Mouse (Mus musculus): ENCODE measurements at regions not wholly inside any gene's neighbourhood (a gene's known extent, or its start where the extent isn't known, plus 50 kb on each side); places are given as distances from the start of the nearest gene placed in this dataset.
"Not testable (repeated sequence)": the region's sequence is repeated elsewhere in the genome, so short reads cannot be mapped to it uniquely, and the experiment has no call there.

- Histone ChIP-seq H3K9ac (peak overlapping the region; percentile 61), H3K9me3 (ENCODE audit: low read depth, low read length) (no peaks in the 10 kb centered on the region), H3K4me1 (ENCODE audit: insufficient read depth) (no peaks in the 10 kb centered on the region), H3K27ac (ENCODE audit: low read depth) (no peak overlapping the region; the same call in 1 of the 2 replicates), H3K4me3 (ENCODE audit: low read depth, low read length) (peak overlapping the region; percentile 55), H3K27me3 (ENCODE audit: insufficient read depth, low read length) (no peaks in the 10 kb centered on the region), H3K4me2 (peak overlapping the region; percentile 64), H3K36me3 (ENCODE audit: insufficient read depth) (no peaks in the 10 kb centered on the region)
- ATAC-seq (ENCODE audit: insufficient read depth) (peak; percentile 100), DNase-seq (peak; percentile 94)
- no peak for TF ChIP-seq CTCF (IDR thresholded peaks at IDR 0.05; ENCODE audit: low read depth)
- under 1% methylated on average over 22 of the region's 22 CpGs for WGBS
Observed at GRCm38 (mm10) chr5:109866337-109867126, 56.7 kb upstream of the Gm15446 start.

GRCm38 (mm10) chr5:109867221-109867620 lies 56.0 kb upstream of the Gm15446 start:
- Histone ChIP-seq H3K4me2 (peak overlapping the region; percentile 64), H3K9ac (peak overlapping the region; percentile 61; the same call in 1 of the 2 replicates), H3K4me3 (ENCODE audit: low read depth, low read length) (peak overlapping the region; percentile 55)
- not testable (repeated sequence) for ATAC-seq (ENCODE audit: insufficient read depth); H3K4me1 ChIP-seq (ENCODE audit: insufficient read depth); H3K9me3 ChIP-seq (ENCODE audit: low read depth, low read length); H3K27me3 ChIP-seq (ENCODE audit: insufficient read depth, low read length); DNase-seq; H3K27ac ChIP-seq (ENCODE audit: low read depth); H3K36me3 ChIP-seq (ENCODE audit: insufficient read depth)

Data from lung, embryonic 14.5 days (tissue).